Mouse (Mus musculus) embryo, embryonic 10 days (tissue): Measurements from ENCODE around the gene Mettl7a2.

Source experiments
- DNase-seq: peaks from one replicate; pipeline ENCODE4 v3.0.0-alpha.2; 2015; ENCODE audit warnings: low spot score

Mettl7a2 gene

DNA sequence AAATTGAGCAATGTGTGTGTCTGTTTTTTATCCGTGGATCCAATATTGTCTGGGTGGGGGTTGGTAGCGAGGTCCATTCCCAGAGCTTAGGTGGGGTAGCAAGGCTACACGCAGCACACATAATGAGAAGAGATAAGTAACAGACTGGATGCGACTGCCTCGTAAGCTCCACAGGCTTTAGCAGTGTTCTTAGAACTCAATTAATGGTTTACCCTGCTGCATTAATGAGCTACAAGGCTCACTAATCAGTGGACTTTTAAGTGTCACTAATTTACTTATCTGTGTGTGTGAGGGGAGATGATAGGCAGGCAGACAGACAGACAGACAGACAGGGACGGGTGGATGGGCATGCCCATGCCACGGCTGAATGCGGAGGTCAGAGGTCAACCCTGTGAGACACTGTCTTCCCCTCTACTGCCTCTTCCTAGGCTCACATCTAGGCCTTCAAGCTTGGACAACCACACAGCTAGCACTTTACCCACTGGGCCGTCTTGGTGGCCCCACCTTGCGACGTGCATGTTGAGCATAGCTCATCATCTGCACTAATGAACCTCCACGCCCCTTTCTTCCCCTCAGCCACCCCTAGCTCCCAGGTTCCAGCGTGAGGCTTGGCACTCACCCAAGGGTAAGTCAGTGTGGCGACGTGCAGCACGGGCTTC is 47.7 kb downstream of the Mettl7a2 start:
- DNase-seq = no peak

DNA sequence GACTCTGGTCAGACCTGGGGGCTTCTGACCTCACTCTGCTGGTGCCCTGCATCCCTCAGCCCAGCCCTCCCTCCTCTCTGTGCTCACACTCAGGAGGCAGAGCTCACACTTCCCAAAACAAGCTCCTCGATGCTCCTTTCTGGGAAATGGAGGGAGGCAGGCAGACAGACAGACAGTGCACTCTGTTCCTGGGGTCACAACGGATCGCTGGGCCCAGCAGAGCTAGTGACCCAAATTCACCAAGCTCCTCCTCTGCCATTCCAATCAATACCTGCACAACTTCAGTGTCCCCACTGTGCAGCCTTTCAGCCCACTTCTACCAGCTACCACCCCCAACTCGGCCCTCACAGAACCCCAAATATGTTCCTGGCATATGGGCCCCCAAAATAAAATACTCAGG is 48.8 kb downstream of the Mettl7a2 start:
- no peak for DNase-seq

DNA sequence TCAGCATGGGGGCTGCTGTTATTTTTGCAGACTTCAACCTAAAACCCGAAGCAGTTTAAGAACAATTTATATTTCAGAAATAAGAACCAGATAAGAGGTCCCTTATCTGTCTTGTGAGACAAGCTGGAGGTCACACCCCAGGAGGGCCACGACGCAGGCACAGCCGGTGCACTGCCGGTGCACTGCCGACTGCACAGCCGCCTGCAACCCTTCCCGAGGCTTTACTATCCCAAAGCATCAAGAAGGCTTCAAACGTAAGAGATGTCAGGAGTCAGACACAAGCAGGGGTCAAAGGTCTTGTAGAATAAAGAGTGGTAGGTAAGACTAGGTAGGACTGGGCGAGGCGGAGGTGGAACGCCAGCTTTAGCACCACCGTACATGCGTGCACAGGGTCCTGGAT is 49.3 kb downstream of the Mettl7a2 start:
- no peak for DNase-seq

DNA sequence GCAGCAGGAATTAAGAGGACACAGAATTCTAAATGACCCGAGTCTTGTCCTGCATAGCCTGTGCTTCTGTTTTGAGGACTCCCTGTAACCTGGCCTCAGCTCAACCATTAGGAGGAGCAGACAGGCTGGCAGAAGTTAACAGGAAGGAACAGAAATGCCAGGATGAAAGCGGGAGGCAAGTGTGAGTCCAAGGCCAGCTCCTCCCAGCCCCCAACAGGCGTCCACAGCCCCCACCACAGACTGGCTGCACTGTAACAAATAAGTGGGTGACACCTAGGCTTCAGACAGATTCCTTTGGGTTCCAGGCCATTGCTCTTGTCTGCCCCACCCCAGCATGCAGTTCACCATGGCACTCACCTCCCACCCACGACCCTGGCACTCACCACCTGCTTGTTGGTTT is 49.8 kb downstream of the Mettl7a2 start:
- DNase-seq = no peak

DNA sequence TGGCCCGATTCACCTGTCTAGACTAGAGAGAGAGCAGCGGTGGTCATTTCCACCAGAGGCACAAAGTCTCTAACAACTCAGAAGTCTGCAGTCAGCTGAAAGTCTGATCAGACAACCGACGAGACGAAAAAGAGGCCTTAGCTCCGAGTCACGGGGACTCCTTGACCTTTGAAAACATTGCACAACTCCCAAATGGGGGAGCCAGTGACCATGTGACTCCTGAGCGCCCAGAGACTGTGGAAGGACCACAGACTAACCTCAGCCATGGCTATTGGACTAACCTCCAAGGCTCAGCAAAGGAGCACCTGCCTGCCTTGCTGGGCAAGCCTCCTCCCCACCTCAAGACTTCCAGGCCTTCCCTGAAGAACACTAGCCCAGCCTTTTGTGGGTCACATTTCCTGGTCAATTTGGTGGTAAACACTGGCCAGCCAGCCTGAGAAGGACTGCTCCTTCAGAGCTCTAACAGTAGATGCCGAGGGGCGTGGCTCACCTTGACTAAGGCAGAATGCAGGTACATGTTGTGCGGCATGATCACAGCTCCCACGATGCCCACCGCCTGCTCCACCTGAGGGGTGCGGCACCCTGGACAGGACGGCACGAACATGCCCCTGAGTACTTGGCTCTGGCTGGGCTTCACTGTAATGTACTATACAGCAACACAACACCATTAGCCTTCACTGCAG is 50.5 kb downstream of the Mettl7a2 start:
- no peak for DNase-seq

DNA sequence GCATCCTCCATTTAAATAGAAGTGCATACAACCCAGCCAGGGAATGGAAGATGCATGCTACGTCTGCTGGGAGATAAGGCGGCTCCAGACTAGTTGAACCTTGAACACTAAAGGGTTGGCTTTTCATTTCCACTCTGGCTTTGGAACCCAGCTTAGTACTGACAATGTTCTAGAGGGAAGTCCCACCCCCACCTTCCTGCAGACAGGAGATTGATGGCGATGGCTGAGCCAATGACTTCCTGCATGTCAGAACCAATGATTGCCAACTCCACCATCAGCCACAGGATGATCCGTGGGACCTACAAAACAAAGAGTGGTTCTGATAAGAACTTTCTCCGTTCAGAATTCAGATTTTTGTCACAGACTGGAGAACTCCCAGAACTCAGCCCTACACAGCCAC is 53.1 kb downstream of the Mettl7a2 start:
- DNase-seq = no peak

DNA sequence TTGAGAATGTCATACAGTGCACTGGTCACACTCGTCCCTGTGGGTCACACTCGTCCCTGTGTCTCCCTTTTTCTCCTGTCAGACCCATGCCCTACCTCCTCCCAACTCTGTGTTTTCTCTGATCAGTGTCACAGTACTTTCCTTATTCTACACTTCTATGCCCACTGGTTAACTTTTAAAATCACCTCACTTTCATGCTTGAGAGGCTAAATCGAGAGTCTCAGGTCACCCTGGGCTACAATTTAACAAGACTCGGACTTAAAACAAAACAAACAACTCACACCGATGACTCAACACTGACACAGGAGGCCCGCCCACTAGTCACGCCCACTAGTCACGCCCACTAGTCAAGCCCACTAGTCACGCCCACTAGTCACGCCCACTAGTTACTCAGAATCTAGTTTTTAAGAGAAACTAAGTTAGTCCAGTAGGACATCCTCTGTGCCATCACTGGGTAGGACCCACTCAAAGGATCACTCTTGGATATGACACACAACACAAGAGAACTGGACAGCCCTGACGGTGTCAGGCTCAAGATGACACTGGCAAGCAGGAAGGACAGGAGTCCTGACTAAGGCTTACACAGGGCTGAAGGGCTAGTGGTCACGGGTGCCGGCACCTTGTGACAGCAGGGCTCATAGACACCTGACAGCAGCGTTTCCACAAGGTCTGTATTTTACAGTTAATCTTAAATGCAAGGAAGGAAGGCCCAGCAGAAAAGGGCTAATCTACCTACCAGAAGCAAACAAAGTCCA is 58.1 kb downstream of the Mettl7a2 start:
- DNase-seq = peak; percentile 45
